Mouse (Mus musculus): Measurements from ENCODE around the gene Pagr1a. TPM values are rescaled to one million over a fixed set of nuclear protein-coding genes. Genes with fewer than 3 reads are reported as not detected.
A peak's percentile ranks its signal among the peaks of the same experiment; 100 is the strongest.

The Pagr1a gene
- 69.8 and 82.7 TPM in 2 replicates for polyA plus RNA-seq (2015; fragmentation: Nextera tagmentation; extraction: Ambion mirVana)

- Histone ChIP-seq H3K27me3 (replicated peaks; ENCODE audit: control insufficient read depth, insufficient read depth, low read length) (no peaks in the 10 kb centered on the region), H3K36me3 (ENCODE audit: control insufficient read depth, insufficient read depth, low read length) (peaks cover 8% of the 10 kb centered on the region; the same call in 1 of the 2 replicates), H3K9ac (ENCODE audit: low read depth, low read length) (peak within 1 kb of the TSS; percentile 83), H3K27ac (ENCODE audit: low read length) (peak within 1 kb of the TSS; percentile 92), H3K4me3 (ENCODE audit: low read length) (peak within 1 kb of the TSS; percentile 66), H3K9me3 (ENCODE audit: control insufficient read depth, low read length) (no peaks in the 10 kb centered on the region), H3K4me1 (ENCODE audit: control insufficient read depth, insufficient read depth, low read length) (peaks cover 58% of the 10 kb centered on the region), H3K4me2 (ENCODE audit: low read depth, low read length) (peak within 1 kb of the TSS; percentile 55)
- peak; percentile 82 for ATAC-seq
- 2% methylated on average over 39 of the region's 39 CpGs for WGBS
These were observed at the start of gene Pagr1a for GRCm38 (mm10) chr7:127016971-127017949. Pagr1a (minus strand) TSS chr7:127017352.

DNA sequence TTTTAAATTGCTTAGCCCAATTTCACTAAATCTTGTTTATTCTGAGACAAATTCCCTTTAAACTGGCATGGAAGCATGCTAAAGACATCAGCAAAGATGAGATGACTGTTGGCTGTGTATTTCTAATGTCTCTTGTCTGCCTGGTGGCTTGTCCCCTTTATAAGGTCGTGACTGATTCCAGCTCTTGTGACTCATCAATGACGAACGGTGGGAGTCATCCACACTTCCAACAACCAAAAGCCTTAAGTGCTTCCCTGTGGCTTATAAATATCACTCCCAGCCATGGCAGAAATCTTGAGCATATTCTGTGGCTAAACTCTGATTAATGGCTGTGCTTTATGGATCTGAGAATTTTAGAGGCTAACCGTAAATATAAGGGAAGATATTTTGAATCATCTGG lies 49.2 kb upstream of the Pagr1a start:
- Histone ChIP-seq H3K27ac (ENCODE audit: low read length) (no peak overlapping the region), H3K36me3 (ENCODE audit: control insufficient read depth, insufficient read depth, low read length) (no peaks in the 10 kb centered on the region), H3K27me3 (replicated peaks; ENCODE audit: control insufficient read depth, insufficient read depth, low read length) (no peaks in the 10 kb centered on the region), H3K9me3 (ENCODE audit: control insufficient read depth, low read length) (no peaks in the 10 kb centered on the region), H3K9ac (ENCODE audit: low read depth, low read length) (no peak overlapping the region), H3K4me2 (ENCODE audit: low read depth, low read length) (no peak overlapping the region), H3K4me1 (ENCODE audit: control insufficient read depth, insufficient read depth, low read length) (no peaks in the 10 kb centered on the region), H3K4me3 (ENCODE audit: low read length) (no peak overlapping the region)
- WGBS, result 69% methylated on average over 4 of the region's 4 CpGs
- ATAC-seq, result no peak

GRCm38 (mm10) chr7:127065538-127065937 lies 48.4 kb upstream of the Pagr1a start:
- Histone ChIP-seq H3K27me3 (replicated peaks; ENCODE audit: control insufficient read depth, insufficient read depth, low read length) (no peaks in the 10 kb centered on the region), H3K4me3 (ENCODE audit: low read length) (no peak overlapping the region), H3K9ac (ENCODE audit: low read depth, low read length) (no peak overlapping the region), H3K4me1 (ENCODE audit: control insufficient read depth, insufficient read depth, low read length) (no peaks in the 10 kb centered on the region), H3K9me3 (ENCODE audit: control insufficient read depth, low read length) (no peaks in the 10 kb centered on the region), H3K4me2 (ENCODE audit: low read depth, low read length) (no peak overlapping the region), H3K27ac (ENCODE audit: low read length) (no peak overlapping the region), H3K36me3 (ENCODE audit: control insufficient read depth, insufficient read depth, low read length) (no peaks in the 10 kb centered on the region)
- WGBS, result 84% methylated on average over 6 of the region's 6 CpGs
- no peak for ATAC-seq

DNA sequence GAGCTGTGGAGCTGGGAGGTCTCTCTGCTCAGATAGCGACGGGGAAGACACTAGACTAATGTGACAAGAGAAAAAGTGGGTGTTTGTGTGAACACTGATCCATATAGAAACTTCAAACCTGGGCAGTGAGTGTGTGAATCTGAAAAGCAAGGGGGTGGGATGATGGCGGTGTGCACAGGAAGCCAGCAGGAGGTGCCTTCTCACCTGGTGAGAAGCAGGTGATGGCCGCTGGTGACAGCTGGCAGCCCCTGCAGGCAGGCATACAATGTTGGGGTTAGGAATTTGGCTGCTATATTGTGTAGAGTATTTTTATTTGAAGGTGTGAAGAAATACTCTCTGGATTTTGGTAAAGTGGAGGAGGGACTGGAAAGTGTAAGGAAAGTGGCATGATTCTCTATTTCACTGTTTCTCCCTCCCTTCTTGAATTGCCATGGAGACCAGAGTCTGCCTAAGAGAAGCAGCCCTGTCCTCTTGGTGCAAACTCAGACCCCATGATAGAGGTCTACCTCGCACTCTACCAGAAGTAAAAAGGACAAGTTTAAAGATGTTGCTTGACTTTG lies 38.0 kb upstream of the Pagr1a start:
- H3K27me3 ChIP-seq (replicated peaks; ENCODE audit: control insufficient read depth, insufficient read depth, low read length), result 0 out of 2 replicates have a peak, but pooled peaks cover 4% of the 10 kb centered on the region
- no peak overlapping the region for H3K9ac ChIP-seq (ENCODE audit: low read depth, low read length)
- no peak overlapping the region for H3K4me3 ChIP-seq (ENCODE audit: low read length)
- ATAC-seq, result no peak
- 61% methylated on average over 5 of the region's 5 CpGs for WGBS
- H3K9me3 ChIP-seq (ENCODE audit: control insufficient read depth, low read length), result no peaks in the 10 kb centered on the region
- H3K4me1 ChIP-seq (ENCODE audit: control insufficient read depth, insufficient read depth, low read length), result no peaks in the 10 kb centered on the region
- H3K4me2 ChIP-seq (ENCODE audit: low read depth, low read length), result no peak overlapping the region
- H3K27ac ChIP-seq (ENCODE audit: low read length), result no peak overlapping the region
- no peaks in the 10 kb centered on the region for H3K36me3 ChIP-seq (ENCODE audit: control insufficient read depth, insufficient read depth, low read length)

DNA sequence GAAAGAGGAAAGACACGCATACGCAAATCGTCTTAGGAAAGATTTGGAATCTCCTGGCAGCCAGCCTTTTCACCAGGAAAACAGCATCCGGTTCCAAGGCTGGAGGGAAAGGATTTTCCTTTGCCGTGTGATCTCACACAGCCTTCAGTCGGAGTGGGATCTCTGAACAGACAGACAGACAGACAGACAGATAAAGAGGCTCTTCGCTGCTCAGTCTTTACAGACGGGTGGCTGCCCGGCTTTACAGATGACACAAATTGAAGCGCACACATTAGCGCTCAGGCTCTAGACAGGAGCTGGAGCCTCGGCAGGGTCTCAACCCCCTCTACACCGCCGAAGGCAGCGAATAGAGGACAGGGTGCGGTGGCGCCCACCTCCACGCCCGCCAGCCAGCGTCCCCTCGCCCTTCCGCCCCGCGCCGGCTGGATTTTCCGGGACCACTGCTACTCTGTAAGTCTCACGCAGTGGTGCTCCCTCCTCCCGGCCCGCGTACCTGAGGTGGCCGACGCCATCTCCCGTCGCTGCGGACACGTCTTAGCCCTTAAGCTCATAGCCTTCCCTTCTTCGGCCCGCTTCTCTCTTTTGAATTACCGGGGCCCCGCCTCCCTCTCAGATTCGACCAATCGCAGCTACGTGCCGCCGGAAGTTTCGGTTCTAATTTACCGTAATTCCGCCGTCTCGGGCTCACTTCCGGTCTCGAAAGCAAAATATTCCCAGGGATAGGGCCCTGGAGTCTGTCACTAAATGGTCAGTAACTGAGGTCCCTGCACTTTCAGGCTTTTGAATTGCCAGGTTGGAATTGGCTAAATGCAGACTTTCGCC lies 24.9 kb upstream of the Pagr1a start, which contains the start of gene Kif22:
Gene Kif22 (minus strand): TSS at position 621 of the 822 bp plus-strand sequence.
- H3K9ac ChIP-seq (ENCODE audit: low read depth, low read length), result peak within 1 kb of the TSS; percentile 84
- peak within 1 kb of the TSS; percentile 84 for H3K4me3 ChIP-seq (ENCODE audit: low read length)
- H3K27ac ChIP-seq (ENCODE audit: low read length), result peak within 1 kb of the TSS; percentile 77
- peak within 1 kb of the TSS; percentile 68 for H3K4me2 ChIP-seq (ENCODE audit: low read depth, low read length)
- peak; percentile 90 for ATAC-seq
- peaks cover 12% of the 10 kb centered on the region for H3K4me1 ChIP-seq (ENCODE audit: control insufficient read depth, insufficient read depth, low read length)
- no peaks in the 10 kb centered on the region; the same call in 1 of the 2 replicates for H3K36me3 ChIP-seq (ENCODE audit: control insufficient read depth, insufficient read depth, low read length)
- no peaks in the 10 kb centered on the region for H3K9me3 ChIP-seq (ENCODE audit: control insufficient read depth, low read length)
- WGBS, result under 1% methylated on average over 53 of the region's 53 CpGs
- H3K27me3 ChIP-seq (replicated peaks; ENCODE audit: control insufficient read depth, insufficient read depth, low read length), result no peaks in the 10 kb centered on the region

DNA sequence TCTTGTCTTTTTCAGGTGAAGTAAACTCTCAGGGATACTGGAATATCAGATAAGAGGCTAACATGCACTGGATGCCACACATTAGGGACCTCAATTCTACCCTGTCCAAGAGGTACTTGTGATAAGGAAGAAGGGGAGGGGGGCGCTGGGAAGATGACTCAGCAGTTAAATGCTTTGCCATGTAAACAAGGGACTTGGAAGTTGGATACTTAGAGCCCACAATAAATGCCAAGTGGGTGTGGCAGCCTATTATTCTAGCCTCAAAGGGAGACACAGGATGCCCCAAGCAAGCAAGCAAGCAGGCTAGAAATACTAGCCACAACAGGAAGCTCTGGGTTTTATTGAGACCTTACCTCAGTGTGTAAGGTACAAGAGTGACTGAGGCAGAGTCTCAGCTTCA lies 14.1 kb upstream of the Pagr1a start:
- H3K36me3 ChIP-seq (ENCODE audit: control insufficient read depth, insufficient read depth, low read length), result peaks cover 12% of the 10 kb centered on the region; the same call in 1 of the 2 replicates
- no peaks in the 10 kb centered on the region for H3K9me3 ChIP-seq (ENCODE audit: control insufficient read depth, low read length)
- H3K4me1 ChIP-seq (ENCODE audit: control insufficient read depth, insufficient read depth, low read length), result peaks cover 7% of the 10 kb centered on the region
- H3K9ac ChIP-seq (ENCODE audit: low read depth, low read length), result no peak overlapping the region
- H3K27ac ChIP-seq (ENCODE audit: low read length), result no peak overlapping the region
- no peak overlapping the region for H3K4me2 ChIP-seq (ENCODE audit: low read depth, low read length)
- WGBS, result 74% methylated on average over 1 of the region's 1 CpGs
- no peaks in the 10 kb centered on the region for H3K27me3 ChIP-seq (replicated peaks; ENCODE audit: control insufficient read depth, insufficient read depth, low read length)
- no peak for ATAC-seq
- H3K4me3 ChIP-seq (ENCODE audit: low read length), result no peak overlapping the region

DNA sequence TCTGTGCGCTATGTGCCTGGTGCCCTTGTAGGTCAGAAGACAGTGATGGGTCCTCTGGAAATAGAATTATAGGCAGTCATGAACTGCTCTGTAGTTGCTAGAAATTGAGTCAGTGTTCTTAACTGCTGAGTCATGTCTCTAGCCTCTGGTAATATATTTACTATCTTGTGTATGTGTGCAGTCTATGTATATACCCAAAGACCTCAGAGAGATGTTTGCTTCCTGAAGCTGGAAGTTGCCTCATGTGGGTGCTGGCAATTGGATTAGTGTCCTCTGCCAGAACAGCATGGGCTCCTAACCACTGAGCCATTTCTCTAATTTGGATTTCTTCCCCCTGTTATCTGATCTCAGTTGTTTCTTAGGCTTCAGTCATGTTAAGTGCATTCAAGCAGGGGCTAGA lies 13.0 kb upstream of the Pagr1a start:
- Histone ChIP-seq H3K4me2 (ENCODE audit: low read depth, low read length) (no peak overlapping the region), H3K4me3 (ENCODE audit: low read length) (no peak overlapping the region), H3K27ac (ENCODE audit: low read length) (no peak overlapping the region), H3K9ac (ENCODE audit: low read depth, low read length) (no peak overlapping the region), H3K27me3 (replicated peaks; ENCODE audit: control insufficient read depth, insufficient read depth, low read length) (no peaks in the 10 kb centered on the region), H3K4me1 (ENCODE audit: control insufficient read depth, insufficient read depth, low read length) (peaks cover 7% of the 10 kb centered on the region), H3K36me3 (ENCODE audit: control insufficient read depth, insufficient read depth, low read length) (peaks cover 12% of the 10 kb centered on the region; the same call in 1 of the 2 replicates), H3K9me3 (ENCODE audit: control insufficient read depth, low read length) (no peaks in the 10 kb centered on the region)
- ATAC-seq, result no peak
- WGBS, result 93% methylated on average over 1 of the region's 1 CpGs

GRCm38 (mm10) chr7:127027885-127028284 lies 10.7 kb upstream of the Pagr1a start:
- ATAC-seq, result peak; percentile 0; the same call in 1 of the 2 replicates
- Histone ChIP-seq H3K4me3 (ENCODE audit: low read length) (peak overlapping the region; percentile 69), H3K9me3 (ENCODE audit: control insufficient read depth, low read length) (no peaks in the 10 kb centered on the region), H3K9ac (ENCODE audit: low read depth, low read length) (peak overlapping the region; percentile 99), H3K27me3 (replicated peaks; ENCODE audit: control insufficient read depth, insufficient read depth, low read length) (no peaks in the 10 kb centered on the region), H3K27ac (ENCODE audit: low read length) (peak overlapping the region; percentile 95), H3K4me1 (ENCODE audit: control insufficient read depth, insufficient read depth, low read length) (peaks cover 23% of the 10 kb centered on the region), H3K36me3 (ENCODE audit: control insufficient read depth, insufficient read depth, low read length) (peaks cover 16% of the 10 kb centered on the region), H3K4me2 (ENCODE audit: low read depth, low read length) (peak overlapping the region; percentile 69)
- WGBS, result 49% methylated on average over 8 of the region's 8 CpGs

All from intestine, embryonic 16.5 days (tissue).